Mouse (Mus musculus) forebrain, embryonic 12.5 days (tissue): ENCODE data around the gene Mtfp1. TPM values are rescaled to one million over a fixed set of nuclear protein-coding genes. Genes with fewer than 3 reads are reported as not detected.

Experiments
- ATAC-seq: fragments of 200-750 bp; cut with Nextera tagmentation; 2 replicates; pipeline ENCODE4 v1.8.0; 2017; ENCODE audit warnings: moderate TSS enrichment; ENCODE audit not compliant: low FRiP score
- H3K27ac ChIP-seq: fragments of 300-500 bp; sonication (generic); 2 replicates; pipeline ENCODE4 v1.5.1; 2016; ENCODE audit warnings: mild to moderate bottlenecking
- H3K27me3 ChIP-seq: fragments of 300-500 bp; sonication (generic); 2 replicates; pipeline ENCODE4 v1.6.1; 2016; ENCODE audit warnings: mild to moderate bottlenecking
- H3K36me3 ChIP-seq: fragments of 300-500 bp; sonication (generic); replicated peaks from 2 replicates; pipeline ENCODE4 v1.6.1; 2016; ENCODE audit warnings: mild to moderate bottlenecking
- H3K4me1 ChIP-seq: fragments of 300-500 bp; sonication (generic); 2 replicates; pipeline ENCODE4 v1.6.1; 2016
- H3K4me2 ChIP-seq: fragments of 300-500 bp; sonication (generic); 2 replicates; pipeline ENCODE4 v1.6.1; 2016; ENCODE audit warnings: mild to moderate bottlenecking, moderate library complexity
- H3K4me3 ChIP-seq: fragments of 300-500 bp; sonication (generic); replicated peaks from 2 replicates; pipeline ENCODE4 v1.5.1; 2016; ENCODE audit warnings: mild to moderate bottlenecking
- H3K9ac ChIP-seq: fragments of 300-500 bp; sonication (generic); 2 replicates; pipeline ENCODE4 v1.6.1; 2016; ENCODE audit warnings: mild to moderate bottlenecking
- H3K9me3 ChIP-seq: fragments of 300-500 bp; sonication (generic); 2 replicates; pipeline ENCODE4 v1.6.1; 2016
- WGBS: fragments of 180-500 bp; shearing (Covaris S2); methylation state at CpG from one replicate; pipeline ENCODE4 v1.1.7; 2016; 5-methylcytosine and 5-hydroxymethylcytosine counted together
- microRNA-seq: library from miRNA; unstranded; fragments of <30 nt; microRNA quantifications from one replicate; pipeline ENCODE4, GENCODE M21; 2017
- polyA plus RNA-seq: library from polyadenylated mRNA; unstranded; fragments of >200 nt; fragmentation: Nextera tagmentation; extraction: Ambion mirVana; gene quantifications from 2 replicates; pipeline ENCODE4 v1.2.1, GENCODE M21; 2016

Gene Mtfp1
- polyA plus RNA-seq, 1 experiment from 2014 or later, result 8.0 TPM

DNA sequence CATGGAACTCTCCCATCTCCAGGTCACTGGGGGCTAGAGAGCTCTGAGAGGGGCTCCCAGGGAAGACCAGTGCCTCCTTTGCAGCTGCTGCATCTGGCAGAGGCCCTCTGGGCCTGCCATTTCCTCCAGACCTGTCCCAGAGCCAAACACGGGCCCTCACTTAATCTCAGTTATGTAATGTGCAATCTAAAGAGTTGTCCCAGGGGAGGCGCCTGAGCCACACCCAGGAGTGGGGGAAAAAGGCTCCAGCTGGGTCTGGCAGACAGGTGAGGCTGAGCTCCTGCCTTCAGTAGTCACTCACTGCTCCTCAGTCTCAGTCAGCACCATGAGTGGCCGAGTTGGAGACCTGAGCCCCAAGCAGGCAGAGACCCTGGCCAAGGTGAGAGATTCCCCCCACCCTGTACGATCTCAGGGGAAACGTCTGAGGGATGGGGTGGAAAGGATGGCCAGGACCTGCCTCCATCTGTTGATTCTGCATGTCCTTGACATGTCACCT is 30.6 kb downstream of the Mtfp1 start, which contains the start of gene Sec14l3:
Gene Sec14l3, plus strand, starts transcription at position 215 of the 496 bp plus-strand sequence.
- no peak within 1 kb of the TSS for H3K4me2 ChIP-seq
- H3K27me3 ChIP-seq, result no peaks in the 10 kb centered on the region
- no peaks in the 10 kb centered on the region for H3K9me3 ChIP-seq
- no peak within 1 kb of the TSS for H3K4me3 ChIP-seq
- H3K9ac ChIP-seq, result no peak within 1 kb of the TSS
- ATAC-seq, result no peak
- 81% methylated on average over 5 of the region's 5 CpGs for WGBS
- H3K4me1 ChIP-seq, result no peaks in the 10 kb centered on the region
- H3K36me3 ChIP-seq, result no peaks in the 10 kb centered on the region
- no peak within 1 kb of the TSS for H3K27ac ChIP-seq

- no peak overlapping the region for H3K9ac ChIP-seq
- H3K27me3 ChIP-seq, result no peaks in the 10 kb centered on the region
- H3K4me3 ChIP-seq, result no peak overlapping the region
- H3K36me3 ChIP-seq, result no peaks in the 10 kb centered on the region
- no peaks in the 10 kb centered on the region for H3K9me3 ChIP-seq
- H3K4me2 ChIP-seq, result no peak overlapping the region
- 19% methylated on average over 6 of the region's 6 CpGs for WGBS
- H3K4me1 ChIP-seq, result no peaks in the 10 kb centered on the region
- ATAC-seq, result no peak
- no peak overlapping the region for H3K27ac ChIP-seq
Measured at GRCm38 (mm10) chr11:4062981-4063380, 32.3 kb downstream of the Mtfp1 start.

DNA sequence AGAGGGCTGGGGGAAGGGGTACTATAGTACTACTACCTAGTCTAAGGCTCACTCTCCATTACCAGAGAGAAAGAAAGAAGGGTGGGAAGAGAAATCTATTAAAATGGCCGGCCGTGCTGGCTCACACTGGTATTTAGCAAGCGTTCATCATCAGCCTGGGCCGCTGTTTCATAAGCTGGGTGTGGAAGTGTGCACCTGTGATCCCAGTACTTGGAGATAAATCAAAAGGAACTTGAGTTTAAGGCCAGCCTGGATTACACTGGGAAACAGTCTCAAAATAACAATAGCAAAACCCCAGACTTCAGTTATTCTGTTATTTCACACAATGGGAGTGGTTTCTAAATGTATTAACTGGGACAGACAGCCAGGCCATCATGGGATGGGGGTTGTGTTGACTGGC is 32.7 kb downstream of the Mtfp1 start:
- no peak overlapping the region for H3K4me3 ChIP-seq
- H3K36me3 ChIP-seq, result no peaks in the 10 kb centered on the region
- no peaks in the 10 kb centered on the region for H3K4me1 ChIP-seq
- no peaks in the 10 kb centered on the region for H3K9me3 ChIP-seq
- WGBS, result 89% methylated on average over 4 of the region's 4 CpGs
- no peak for ATAC-seq
- H3K27me3 ChIP-seq, result no peaks in the 10 kb centered on the region
- no peak overlapping the region for H3K27ac ChIP-seq
- no peak overlapping the region for H3K4me2 ChIP-seq
- H3K9ac ChIP-seq, result no peak overlapping the region

GRCm38 (mm10) chr11:4060866-4061575 is 34.2 kb downstream of the Mtfp1 start:
- H3K4me2 ChIP-seq, result no peak overlapping the region
- no peak for ATAC-seq
- no peaks in the 10 kb centered on the region for H3K4me1 ChIP-seq
- no peak overlapping the region for H3K27ac ChIP-seq
- H3K4me3 ChIP-seq, result no peak overlapping the region
- H3K27me3 ChIP-seq, result no peaks in the 10 kb centered on the region
- H3K9me3 ChIP-seq, result no peaks in the 10 kb centered on the region
- no peak overlapping the region; the same call in 1 of the 2 replicates for H3K9ac ChIP-seq
- no peaks in the 10 kb centered on the region for H3K36me3 ChIP-seq
- WGBS, result 84% methylated on average over 5 of the region's 5 CpGs

- Histone ChIP-seq H3K4me2 (no peak overlapping the region), H3K27me3 (no peaks in the 10 kb centered on the region), H3K27ac (no peak overlapping the region), H3K4me3 (no peak overlapping the region), H3K36me3 (no peaks in the 10 kb centered on the region), H3K4me1 (no peaks in the 10 kb centered on the region), H3K9me3 (no peaks in the 10 kb centered on the region), H3K9ac (no peak overlapping the region)
- ATAC-seq, result no peak
- WGBS, result 21% methylated on average over 5 of the region's 5 CpGs
Measured at GRCm38 (mm10) chr11:4053586-4053985, 41.7 kb downstream of the Mtfp1 start.

GRCm38 (mm10) chr11:4048438-4048837 is 46.8 kb downstream of the Mtfp1 start:
- no peak overlapping the region for H3K4me3 ChIP-seq
- H3K36me3 ChIP-seq, result no peaks in the 10 kb centered on the region
- no peaks in the 10 kb centered on the region for H3K4me1 ChIP-seq
- WGBS, result 87% methylated on average over 6 of the region's 6 CpGs
- H3K9ac ChIP-seq, result no peak overlapping the region
- no peak overlapping the region for H3K4me2 ChIP-seq
- ATAC-seq, result no peak
- no peaks in the 10 kb centered on the region for H3K9me3 ChIP-seq
- H3K27me3 ChIP-seq, result no peaks in the 10 kb centered on the region
- H3K27ac ChIP-seq, result no peak overlapping the region

DNA sequence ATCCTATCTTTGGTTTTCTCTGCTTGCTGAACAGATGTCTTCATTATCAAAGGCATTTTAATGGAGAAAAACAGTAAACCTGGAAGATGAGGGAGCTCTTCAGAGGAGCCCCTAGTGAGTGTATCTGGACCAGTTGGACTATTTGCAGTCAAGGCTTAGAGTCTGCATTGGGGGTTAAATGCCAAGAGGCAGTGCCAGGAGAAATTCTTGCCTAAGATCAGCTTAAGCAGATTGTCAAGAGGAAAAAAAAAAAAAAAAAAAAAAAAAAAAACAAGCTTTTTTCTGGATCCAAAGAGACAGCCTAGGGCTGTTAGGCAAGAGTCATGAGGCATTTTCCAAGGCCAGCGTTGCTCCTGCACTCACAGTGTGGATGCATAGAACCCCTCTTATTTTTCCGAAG is 47.5 kb downstream of the Mtfp1 start:
- Histone ChIP-seq H3K27ac (no peak overlapping the region), H3K4me3 (no peak overlapping the region), H3K27me3 (no peaks in the 10 kb centered on the region), H3K4me2 (no peak overlapping the region), H3K9me3 (no peaks in the 10 kb centered on the region), H3K9ac (no peak overlapping the region), H3K4me1 (no peaks in the 10 kb centered on the region), H3K36me3 (no peaks in the 10 kb centered on the region)
- 91% methylated on average over 2 of the region's 2 CpGs for WGBS
- no peak for ATAC-seq

DNA sequence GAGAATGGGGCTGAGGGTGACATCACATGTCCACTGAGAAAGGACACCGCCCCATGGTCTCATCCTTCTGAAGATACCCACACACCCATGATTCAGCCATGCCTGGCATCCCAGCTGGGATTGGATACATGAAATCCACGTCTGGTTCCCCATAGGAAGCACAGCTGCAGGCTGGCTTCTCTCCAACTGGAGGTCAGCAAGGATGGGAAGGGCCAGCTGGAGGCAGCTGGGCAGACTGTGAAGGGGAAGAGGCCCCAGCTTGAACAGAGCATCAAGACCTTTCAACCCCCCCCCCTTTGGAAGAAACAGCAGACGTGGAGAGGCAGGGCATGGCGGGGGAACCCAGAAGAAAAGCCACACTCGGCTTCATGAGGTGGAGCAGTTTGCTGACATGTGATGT is 48.7 kb downstream of the Mtfp1 start:
- Histone ChIP-seq H3K36me3 (no peaks in the 10 kb centered on the region), H3K27me3 (no peaks in the 10 kb centered on the region), H3K4me2 (no peak overlapping the region), H3K9me3 (no peaks in the 10 kb centered on the region), H3K9ac (no peak overlapping the region), H3K27ac (no peak overlapping the region), H3K4me1 (no peaks in the 10 kb centered on the region), H3K4me3 (no peak overlapping the region)
- no peak for ATAC-seq
- WGBS, result 70% methylated on average over 5 of the region's 5 CpGs

- no peaks in the 10 kb centered on the region for H3K9me3 ChIP-seq
- H3K36me3 ChIP-seq, result no peaks in the 10 kb centered on the region
- H3K9ac ChIP-seq, result no peak overlapping the region
- H3K4me2 ChIP-seq, result no peak overlapping the region
- no peak overlapping the region for H3K27ac ChIP-seq
- no peaks in the 10 kb centered on the region for H3K27me3 ChIP-seq
- H3K4me1 ChIP-seq, result no peaks in the 10 kb centered on the region
- no peak overlapping the region for H3K4me3 ChIP-seq
- 94% methylated on average over 7 of the region's 7 CpGs for WGBS
- no peak for ATAC-seq
Measured at GRCm38 (mm10) chr11:4043081-4043480, 52.2 kb downstream of the Mtfp1 start.

Small RNA genes lying within 50 kb of the gene (microRNA-seq; reads per million reads assigned to microRNA genes)
- gene Mir3060, result 6.8 reads per million, percentile 22 among the genes with 10 or more reads in this experiment

Other genes starting within 250 kb of the Mtfp1 start
- gene Osbp2, start 231.5 kb downstream of the Mtfp1 start, polyA plus RNA-seq, result 3.4 and 4.0 TPM in 2 replicates
- 0.79 and 0.92 TPM in 2 replicates for gene 4921536K21Rik, start 200.3 kb downstream of the Mtfp1 start, polyA plus RNA-seq
- gene Dusp18, start 200.2 kb downstream of the Mtfp1 start, polyA plus RNA-seq, result 28.0 and 29.8 TPM in 2 replicates
- 5.2 and 6.5 TPM in 2 replicates for gene Slc35e4, start 180.8 kb downstream of the Mtfp1 start, polyA plus RNA-seq
- gene Tcn2, start 163.3 kb downstream of the Mtfp1 start, polyA plus RNA-seq, result 17.0 and 19.1 TPM in 2 replicates
- gene Pes1, start 131.5 kb downstream of the Mtfp1 start, polyA plus RNA-seq, result 81.2 and 92.8 TPM in 2 replicates
- gene 4930556J24Rik, start 118.7 kb downstream of the Mtfp1 start, polyA plus RNA-seq, result 0.27 and 0.46 TPM in 2 replicates
- 0.95 and 1.3 TPM in 2 replicates for gene Gal3st1, start 111.8 kb downstream of the Mtfp1 start, polyA plus RNA-seq
- gene Sec14l4, start 64.0 kb downstream of the Mtfp1 start, polyA plus RNA-seq, result 0.42 TPM in 1 of 2 replicates, not detected in the other
- 0.26 TPM in 1 of 2 replicates, not detected in the other for gene Sec14l3, start 30.6 kb downstream of the Mtfp1 start, polyA plus RNA-seq
- 2.6 and 3.2 TPM in 2 replicates for gene Sec14l2, start 28.0 kb upstream of the Mtfp1 start, polyA plus RNA-seq
- gene Rnf215, start 39.8 kb upstream of the Mtfp1 start, polyA plus RNA-seq, result 35.5 and 37.0 TPM in 2 replicates
- 7.4 and 8.5 TPM in 2 replicates for gene Ccdc157, start 64.8 kb upstream of the Mtfp1 start, polyA plus RNA-seq
- gene Sf3a1, start 64.9 kb upstream of the Mtfp1 start, polyA plus RNA-seq, result 83.9 and 88.4 TPM in 2 replicates
- gene Tbc1d10a, start 91.3 kb upstream of the Mtfp1 start, polyA plus RNA-seq, result 22.3 and 26.7 TPM in 2 replicates
- 1.8 and 2.2 TPM in 2 replicates for gene Castor1, start 122.8 kb upstream of the Mtfp1 start, polyA plus RNA-seq
- not detected in 2 replicates for gene Osm, start 141.0 kb upstream of the Mtfp1 start, polyA plus RNA-seq
- gene Lif, start 162.1 kb upstream of the Mtfp1 start, polyA plus RNA-seq, result 0.06 TPM in 1 of 2 replicates, not detected in the other